Mouse (Mus musculus) thymus, postnatal 10 days (tissue): ENCODE data around the gene Wdr6.

Experiments used
- DNase-seq, 2 experiments: peaks; one replicate each; pipeline ENCODE4 v3.0.0; 2021; ENCODE audit warnings: low spot score in 2 of 2

The Wdr6 gene

DNA sequence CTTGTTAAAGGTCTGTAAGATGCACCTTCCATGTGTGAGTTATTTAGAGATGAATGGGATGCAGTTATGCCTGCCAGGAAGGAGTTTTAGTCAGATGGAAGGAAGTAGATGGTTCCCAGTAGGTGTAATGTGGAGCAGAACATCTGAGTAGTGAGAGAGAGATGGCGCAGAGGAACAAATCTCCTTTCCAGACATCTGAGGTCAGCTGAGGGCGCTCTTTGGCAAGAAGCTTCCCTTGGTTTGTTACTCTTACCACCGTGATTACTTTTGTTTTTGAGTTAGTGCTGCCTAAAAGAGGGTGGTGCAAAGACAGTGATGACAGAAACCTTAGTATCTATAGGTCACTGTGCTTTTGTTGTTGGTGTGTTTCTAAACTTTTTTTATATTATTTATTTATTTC, 53.1 kb downstream of the Wdr6 start:
- DNase-seq, result no peak

DNA sequence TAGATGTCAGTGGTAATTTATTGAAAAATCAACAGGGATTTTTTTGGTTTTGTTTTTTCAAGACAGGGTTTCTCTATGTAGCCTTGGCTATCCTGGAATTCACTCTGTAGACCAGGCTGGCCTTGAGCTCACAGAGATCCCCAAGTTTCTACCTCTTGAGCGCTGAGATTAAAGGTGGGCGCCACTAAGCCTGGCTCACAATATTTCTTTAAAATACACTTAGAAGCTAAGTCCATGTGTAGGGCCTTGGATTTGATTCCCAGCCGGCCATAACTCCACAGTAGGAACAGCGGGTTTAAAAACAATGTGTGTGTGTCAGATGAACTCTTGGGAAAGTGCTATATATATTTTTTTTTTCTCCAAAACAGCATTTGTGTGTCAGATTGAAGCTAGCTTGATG, 55.2 kb downstream of the Wdr6 start:
- DNase-seq, result no peak
